ENCODE assay signal across 11 mouse cellular contexts in genomic region chr8:91196661-91197060, GRCm38 (mm10). TPM values are rescaled to one million over a fixed set of nuclear protein-coding genes. Genes with fewer than 3 reads are reported as not detected.
DNase-seq lines count a peak whose midpoint lies in the region; ATAC-seq and TF ChIP-seq lines count a peak whose summit lies in the region.
"Had no signal": no experiment of that assay in that cellular context is flagged by ENCODE, and none has a peak within 500 bp of the region (broad histone marks: within the 10 kb centered on the region; RNA-seq: fewer than 3 reads in every experiment).

No protein-coding gene starts in this region.

- H3K4me2 ChIP-seq in intestine, postnatal 0 days (replicated peaks; ENCODE audit: low read depth): no peak overlapping the region
- no peak overlapping the region for H3K4me2 ChIP-seq in intestine, embryonic 16.5 days (ENCODE audit: low read depth, low read length)
- H3K4me2 ChIP-seq: heart, embryonic 13.5 days had no signal

- H3K27ac ChIP-seq in intestine, postnatal 0 days (ENCODE audit: low read depth, low read length): no peak overlapping the region
- H3K27ac ChIP-seq in intestine, embryonic 16.5 days (ENCODE audit: low read length): no peak overlapping the region
- H3K27ac ChIP-seq: heart, embryonic 13.5 days had no signal

- TF ChIP-seq CTCF in intestine, postnatal 0 days (IDR thresholded peaks at IDR 0.05; ENCODE audit: low read depth): peak; percentile 19; the same call in 1 of the 2 replicates

- H3K36me3 ChIP-seq in intestine, postnatal 0 days (ENCODE audit: control insufficient read depth, insufficient read depth): no peaks in the 10 kb centered on the region
- no peaks in the 10 kb centered on the region for H3K36me3 ChIP-seq in intestine, embryonic 16.5 days (ENCODE audit: control insufficient read depth, insufficient read depth, low read length)
- H3K36me3 ChIP-seq: heart, embryonic 13.5 days had no signal

- no peak overlapping the region for H3K9ac ChIP-seq in intestine, postnatal 0 days (ENCODE audit: low read depth, low read length)
- H3K9ac ChIP-seq in intestine, embryonic 16.5 days (ENCODE audit: low read depth, low read length): no peak overlapping the region
- H3K9ac ChIP-seq: heart, embryonic 13.5 days had no signal

- no peaks in the 10 kb centered on the region for H3K4me1 ChIP-seq in intestine, postnatal 0 days (replicated peaks; ENCODE audit: control insufficient read depth, insufficient read depth, low read length)
- H3K4me1 ChIP-seq in intestine, embryonic 16.5 days (ENCODE audit: control insufficient read depth, insufficient read depth, low read length): no peaks in the 10 kb centered on the region

- 81% methylated on average over 12 of the region's 12 CpGs for WGBS in intestine, postnatal 0 days
- 85% methylated on average over 12 of the region's 12 CpGs for WGBS in intestine, embryonic 16.5 days

- peak; percentile 4 for DNase-seq in CD4-positive, CD25-positive, alpha-beta regulatory T cell, adult 2 months (ENCODE audit: low read depth, low spot score)
- DNase-seq in right cerebral cortex, postnatal 4 days: peak; percentile 24
- DNase-seq in right cerebral cortex, adult 2 months (ENCODE audit: low spot score in 2 of 2): no peak
- DNase-seq in thymus, postnatal 4 days: peak; percentile 70
- DNase-seq in left cerebral cortex, adult 11 months (ENCODE audit: low spot score): no peak

- H3K9me3 ChIP-seq in intestine, postnatal 0 days (ENCODE audit: control insufficient read depth): no peaks in the 10 kb centered on the region
- H3K9me3 ChIP-seq in intestine, embryonic 16.5 days (ENCODE audit: control insufficient read depth, low read length): no peaks in the 10 kb centered on the region
- H3K9me3 ChIP-seq: heart, embryonic 13.5 days had no signal

- H3K4me3 ChIP-seq in intestine, postnatal 0 days (ENCODE audit: low read depth, low read length): no peak overlapping the region
- no peak overlapping the region for H3K4me3 ChIP-seq in intestine, embryonic 16.5 days (ENCODE audit: low read length)
- H3K4me3 ChIP-seq: heart, embryonic 13.5 days had no signal

- H3K27me3 ChIP-seq in intestine, postnatal 0 days (replicated peaks; ENCODE audit: control insufficient read depth, insufficient read depth, low read length): no peaks in the 10 kb centered on the region
- no peaks in the 10 kb centered on the region for H3K27me3 ChIP-seq in intestine, embryonic 16.5 days (replicated peaks; ENCODE audit: control insufficient read depth, insufficient read depth, low read length)

- ATAC-seq in CD4-positive, CD25-positive, alpha-beta regulatory T cell, adult 4 months: no peak
- ATAC-seq in intestine, postnatal 0 days: no peak
- no peak for ATAC-seq in intestine, embryonic 16.5 days
- ATAC-seq: hindbrain, embryonic 16.5 days; Patski had no signal

RNA-seq across cellular contexts. Expression of gene Aktip, which starts 3.1 kb away (rescaled TPM):
- 10 to 100 TPM; 31.2 to 37.6 TPM for polyA plus RNA-seq in CD4-positive, CD25-positive, alpha-beta regulatory T cell, adult 4 months (2017; shearing (Covaris generic))
- 29.1 and 29.9 TPM in 2 replicates for polyA plus RNA-seq in intestine, postnatal 0 days (2015; fragmentation: Nextera tagmentation; extraction: Ambion mirVana)
- 41.4 and 43.0 TPM in 2 replicates for polyA plus RNA-seq in intestine, embryonic 16.5 days (2015; fragmentation: Nextera tagmentation; extraction: Ambion mirVana)

Comparison
In these comparisons a context has a peak if more than half of its experiments do, and no peak if none do; other contexts are left out.
1. DNase-seq: peak in CD4-positive, CD25-positive, alpha-beta regulatory T cell, adult 2 months (single experiment), right cerebral cortex, postnatal 4 days (single experiment) and thymus, postnatal 4 days (single experiment); none in right cerebral cortex, adult 2 months (0 of 2) and left cerebral cortex, adult 11 months (single experiment).